Mouse (Mus musculus) left cerebral cortex, postnatal 4 days (tissue): Measurements from ENCODE around the gene Usp38. TPM values are rescaled to one million over a fixed set of nuclear protein-coding genes. Genes with fewer than 3 reads are reported as not detected.
"Not testable (repeated sequence)": the region's sequence is repeated elsewhere in the genome, so short reads cannot be mapped to it uniquely, and the experiment has no call there.

ENCODE experiments used
- DNase-seq: peaks from one replicate; pipeline ENCODE4 v3.0.0-alpha.2; 2022
- intact Hi-C: fragments of 180-260 bp; cut with DNase I; formaldehyde crosslinking; loops from one replicate; pipeline ENCODE4 v1.15.1; 2025
- total RNA-seq, 2 experiments: library from RNA; stranded (reverse); gene quantifications; 2 replicates each; pipeline ENCODE4 v1.2.3; 2021

Usp38 gene
- total RNA-seq: 10 to 100 TPM; 26.6 to 27.2 TPM

- intact Hi-C loops: no loop called here
- DNase-seq: peak; percentile 100
Observed at GRCm38 (mm10) chr8:81014789-81015699, at the start of gene Usp38. Gene Usp38 (minus strand): TSS chr8:81014928.

- no peak for DNase-seq
- intact Hi-C loops: loop anchor here (10.0 kb wide), 3 partner anchors 282 to 1782 kb away; partner anchors contain the start of gene Inpp4b
Observed at GRCm38 (mm10) chr8:81062566-81062965, 47.8 kb upstream of the Usp38 start.

GRCm38 (mm10) chr8:81061950-81062349 is 47.2 kb upstream of the Usp38 start:
- intact Hi-C loops: loop anchor here (10.0 kb wide), 3 partner anchors 283 to 1783 kb away; partner anchors contain the start of gene Inpp4b
- DNase-seq: peak; percentile 5

- intact Hi-C loops: no loop called here
- DNase-seq: no peak
Observed at GRCm38 (mm10) chr8:81044201-81044600, 29.5 kb upstream of the Usp38 start.

DNA sequence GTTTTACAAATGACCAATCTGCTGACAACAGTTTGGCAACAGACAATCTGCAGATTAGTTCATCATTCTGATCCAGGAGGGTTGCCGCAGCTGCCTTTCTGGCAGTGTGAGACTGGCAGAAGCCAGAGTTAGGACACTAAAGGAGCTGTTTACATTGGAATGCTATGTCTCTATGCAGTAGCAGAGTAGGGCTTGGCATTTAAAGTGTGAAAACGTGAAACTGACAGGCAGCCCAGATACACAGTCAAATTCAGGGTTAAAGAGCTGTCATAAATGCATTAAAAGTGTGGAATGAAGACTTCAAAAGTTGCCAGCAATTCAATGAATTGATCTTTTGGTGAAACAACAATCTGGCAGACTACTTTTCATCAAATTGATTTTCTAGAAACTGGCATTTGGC is 13.3 kb upstream of the Usp38 start:
- no peak for DNase-seq
- intact Hi-C loops: no loop called here

DNA sequence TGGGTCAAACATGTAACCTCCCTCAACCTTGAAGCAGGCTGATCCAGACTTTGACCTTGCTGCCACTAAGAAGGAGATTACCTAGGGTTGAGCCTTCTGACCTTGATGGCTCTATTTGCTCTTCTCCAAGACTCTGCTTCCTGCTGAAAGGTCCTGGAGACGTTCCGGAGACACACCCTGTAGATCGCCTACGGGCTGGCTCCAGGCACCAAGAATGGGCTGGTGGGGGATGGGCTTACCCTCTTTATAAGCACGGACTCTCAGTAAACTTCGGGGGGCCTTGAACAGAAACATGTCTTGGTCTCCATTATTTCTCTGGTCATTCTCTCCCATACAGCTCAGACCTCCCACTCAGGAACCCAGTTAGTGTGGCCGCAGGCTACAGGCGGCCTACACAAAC is 2.8 kb upstream of the Usp38 start:
- DNase-seq, intact Hi-C loops: not testable (repeated sequence)

GRCm38 (mm10) chr8:81013811-81014530 is 757 bp downstream of the Usp38 start:
- no peak for DNase-seq
- intact Hi-C loops: no loop called here

DNA sequence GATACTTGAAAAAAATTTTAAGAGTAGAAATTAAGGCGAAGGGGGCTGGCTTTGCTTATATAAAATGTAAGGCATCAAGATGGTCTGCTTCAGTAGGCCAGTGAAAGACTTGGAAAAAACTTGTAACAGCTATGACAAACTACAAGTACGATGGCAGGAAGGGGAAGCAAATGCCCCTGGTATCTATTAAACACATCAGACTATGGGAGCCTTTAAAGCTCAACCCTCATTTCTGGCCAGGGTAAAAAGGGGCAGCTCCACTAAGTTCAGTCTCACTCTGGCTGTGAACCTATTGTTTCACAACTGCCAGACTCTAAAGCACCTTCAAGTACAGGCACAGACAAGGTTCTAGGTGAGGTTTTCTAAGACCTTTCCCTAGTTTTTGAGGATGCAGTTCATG is 2.0 kb downstream of the Usp38 start:
- DNase-seq: no peak
- intact Hi-C loops: no loop called here

DNA sequence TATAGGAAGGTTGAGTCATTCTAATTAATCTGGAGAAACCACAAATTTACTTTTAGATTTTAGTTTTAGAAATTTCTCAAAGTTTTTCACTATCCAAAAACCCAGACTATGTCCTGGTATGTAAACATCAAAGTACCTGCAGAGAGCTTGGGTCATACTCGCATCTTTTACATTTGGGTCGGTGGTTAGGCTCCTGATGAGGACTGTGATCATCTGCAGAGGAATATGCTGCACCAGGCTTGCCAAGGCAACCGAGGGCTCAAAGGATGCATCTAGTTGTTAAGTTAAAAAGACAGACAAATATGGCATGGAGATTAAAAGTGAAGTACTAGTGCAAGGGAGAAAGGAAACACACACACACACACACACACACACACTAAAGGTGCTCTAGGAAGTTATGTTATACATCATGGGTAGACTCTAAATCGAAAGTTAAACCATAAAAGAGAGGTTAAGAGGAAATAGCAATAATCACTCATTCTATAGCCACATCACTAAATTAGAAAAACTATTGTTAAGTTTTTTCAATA is 2.6 kb downstream of the Usp38 start:
- intact Hi-C loops: no loop called here
- no peak for DNase-seq

GRCm38 (mm10) chr8:81010386-81010785 is 4.3 kb downstream of the Usp38 start:
- DNase-seq: no peak
- intact Hi-C loops: no loop called here

- no peak for DNase-seq
- intact Hi-C loops: no loop called here
Observed at GRCm38 (mm10) chr8:81005114-81005513, 9.6 kb downstream of the Usp38 start.

DNA sequence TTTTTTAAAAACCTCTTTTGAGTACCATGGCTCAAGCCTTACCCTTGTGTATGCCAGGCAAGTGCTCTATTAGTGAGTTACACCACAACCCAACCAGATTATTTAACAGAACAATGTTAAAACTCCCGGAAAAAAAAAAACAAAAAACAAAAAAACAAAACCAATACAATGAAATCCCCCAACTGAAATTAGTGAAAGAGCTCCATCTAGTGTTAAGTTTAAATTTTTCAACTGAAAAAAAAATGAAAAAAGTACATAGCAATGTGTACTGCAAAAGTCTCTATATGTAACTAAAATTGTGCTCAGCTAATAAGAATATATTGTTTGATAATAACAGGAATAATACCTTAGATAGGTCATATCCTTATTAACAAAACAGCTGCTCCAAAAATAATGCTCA is 18.1 kb downstream of the Usp38 start:
- intact Hi-C loops: no loop called here
- no peak for DNase-seq

- peak; percentile 29 for DNase-seq
- intact Hi-C loops: loop anchor here (5.0 kb wide), 1 partner anchor 240 kb away; no protein-coding TSS in a partner anchor
Observed at GRCm38 (mm10) chr8:80991937-80992336, 22.8 kb downstream of the Usp38 start.

DNA sequence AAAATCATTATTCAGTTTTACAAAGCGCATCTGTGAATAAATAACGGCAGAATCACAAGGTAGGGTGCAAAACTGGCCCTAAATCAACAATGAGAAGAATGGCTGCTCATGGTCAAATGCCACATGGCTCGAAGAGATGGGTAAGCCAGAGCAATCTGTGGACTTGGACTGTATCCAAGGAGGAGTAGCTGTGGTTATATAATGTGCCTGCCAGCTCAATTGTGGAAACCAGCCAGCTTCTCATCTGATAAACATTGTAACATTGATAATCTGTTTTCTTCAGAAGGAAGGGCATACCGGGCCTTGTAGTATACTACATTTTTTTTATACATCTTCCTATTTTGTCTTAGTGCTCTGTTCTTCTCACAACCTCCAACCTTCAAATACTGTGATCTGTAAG is 31.9 kb downstream of the Usp38 start:
- DNase-seq: peak; percentile 79
- intact Hi-C loops: no loop called here

DNA sequence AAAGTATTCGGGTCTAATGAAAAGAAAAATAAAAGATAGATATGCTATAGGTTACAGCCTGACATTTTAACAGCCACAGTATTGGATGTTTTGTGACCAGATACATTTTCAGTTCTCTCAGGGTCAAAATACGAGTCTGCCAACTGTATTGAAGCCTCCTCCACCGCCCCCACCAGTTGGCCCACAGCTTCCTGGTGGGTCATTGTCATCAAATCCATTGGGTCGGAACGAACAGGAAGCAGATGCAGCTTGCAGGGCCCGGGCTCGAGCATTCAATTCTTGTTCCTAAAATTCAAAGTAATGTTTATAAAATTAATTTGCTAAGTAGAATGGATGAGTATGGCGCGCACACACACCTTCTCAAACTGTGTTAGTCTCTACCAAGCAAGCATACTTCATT is 33.0 kb downstream of the Usp38 start:
- intact Hi-C loops: no loop called here
- peak; percentile 13 for DNase-seq

- intact Hi-C loops: no loop called here
- no peak for DNase-seq
Observed at GRCm38 (mm10) chr8:80980063-80980462, 34.7 kb downstream of the Usp38 start.

GRCm38 (mm10) chr8:80977231-80977630 is 37.5 kb downstream of the Usp38 start:
- DNase-seq: no peak
- intact Hi-C loops: no loop called here

DNA sequence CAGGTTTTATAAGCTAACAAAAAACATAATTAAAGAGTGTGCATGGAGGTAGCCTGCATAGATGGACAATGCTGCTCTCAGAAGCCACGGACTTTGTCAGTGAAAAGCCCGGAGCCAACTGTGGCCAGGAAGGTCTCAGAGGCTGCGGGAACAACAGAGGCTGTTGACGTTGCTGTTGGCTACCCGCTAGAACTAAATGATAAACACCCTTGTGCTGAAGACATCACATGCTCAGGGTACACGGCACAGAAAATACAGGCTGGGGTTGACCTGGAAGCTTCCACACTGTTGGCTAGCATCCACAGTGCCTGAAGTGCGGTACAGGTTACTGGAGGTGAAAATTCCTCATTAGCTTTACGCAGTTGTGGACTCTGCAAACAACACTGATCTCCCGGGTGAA is 43.6 kb downstream of the Usp38 start:
- intact Hi-C loops: no loop called here
- DNase-seq: no peak

DNA sequence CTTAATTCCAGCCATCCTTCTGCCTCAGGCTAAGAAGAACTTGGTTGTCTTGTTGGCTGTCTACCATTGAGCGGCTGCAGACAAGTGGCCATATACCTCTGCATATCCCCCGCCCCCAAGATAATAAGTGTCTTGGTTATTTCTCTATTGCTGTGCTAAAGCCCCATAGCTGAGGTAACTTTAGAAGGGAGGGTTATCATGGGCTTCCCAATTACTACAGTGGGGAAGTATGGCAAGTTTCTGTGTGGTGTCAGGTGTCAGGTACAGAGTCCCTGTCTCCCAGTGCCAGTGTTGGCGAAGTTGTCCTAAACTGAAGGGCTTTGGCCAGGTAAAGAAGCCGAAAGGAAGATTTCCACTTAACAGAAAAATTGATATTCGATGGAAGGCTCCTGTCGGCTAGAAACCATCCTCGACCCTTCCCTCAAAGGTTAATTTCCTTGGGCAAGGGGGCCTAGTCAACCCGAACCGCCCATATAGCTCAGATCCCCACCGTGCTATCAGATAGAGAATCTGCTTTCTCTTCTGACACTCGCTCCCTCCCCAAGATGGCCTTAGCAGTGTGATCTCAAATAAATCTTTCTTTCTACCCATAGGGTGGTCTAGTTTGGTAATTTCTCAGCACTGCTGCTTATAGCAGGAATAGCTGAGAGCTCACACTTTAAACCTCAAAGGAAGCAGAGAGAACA is 44.6 kb downstream of the Usp38 start:
- intact Hi-C loops: no loop called here

DNA sequence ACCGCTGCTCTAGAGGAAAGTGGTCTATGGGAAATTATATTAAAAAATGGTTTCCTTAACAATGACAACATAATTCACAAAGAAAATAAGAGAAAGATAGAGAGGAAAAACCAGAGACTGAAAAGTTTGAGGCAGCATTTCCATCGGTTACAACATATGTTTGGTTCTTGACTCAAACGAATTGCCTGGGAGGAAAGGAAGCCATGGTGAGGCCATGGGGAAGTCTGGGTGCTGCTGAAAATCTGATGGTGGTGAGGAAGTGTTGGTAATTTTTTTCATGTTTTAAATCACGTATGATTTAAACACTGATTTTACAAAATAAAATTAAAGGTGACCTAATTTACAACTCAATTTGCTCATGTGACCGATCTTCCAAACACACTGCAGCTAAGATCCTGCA is 45.3 kb downstream of the Usp38 start:
- DNase-seq: no peak
- intact Hi-C loops: no loop called here

More for the DNA sequence above, 44.6 kb downstream of the Usp38 start:
- no peak for DNase-seq

- DNase-seq: no peak
- intact Hi-C loops: no loop called here
Observed at GRCm38 (mm10) chr8:80963095-80963494, 51.6 kb downstream of the Usp38 start.
